Mouse (Mus musculus): ENCODE data around the gene Paf1.
"Not testable (repeated sequence)": the region's sequence is repeated elsewhere in the genome, so short reads cannot be mapped to it uniquely, and the experiment has no call there.

Gene Paf1

GRCm38 (mm10) chr7:28384162-28384561 lies 8.6 kb upstream of the Paf1 start:
- DNase-seq (ENCODE audit: low spot score), result no peak

DNA sequence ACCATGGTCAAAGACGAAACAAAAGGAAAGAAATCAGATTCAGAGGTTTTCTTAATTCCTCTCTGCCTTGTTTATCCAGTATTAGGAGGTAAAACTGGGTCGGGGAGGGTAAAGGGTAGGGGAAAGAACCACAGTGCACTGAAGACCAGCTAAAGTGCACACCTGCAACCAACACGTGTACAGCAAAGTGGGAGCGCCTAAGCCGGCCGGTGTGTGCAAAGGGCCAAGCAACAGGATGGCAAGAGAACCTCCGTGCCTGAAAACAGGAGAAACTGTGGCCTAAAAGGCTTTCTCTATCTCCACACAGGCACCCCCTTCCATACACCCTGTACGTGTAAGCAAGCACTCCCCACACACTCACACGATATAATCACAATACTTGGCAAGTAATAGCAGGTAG lies 7.6 kb upstream of the Paf1 start:
- DNase-seq (ENCODE audit: low spot score), result no peak

GRCm38 (mm10) chr7:28386007-28386406 lies 6.7 kb upstream of the Paf1 start:
- DNase-seq (ENCODE audit: low spot score), result no peak

DNA sequence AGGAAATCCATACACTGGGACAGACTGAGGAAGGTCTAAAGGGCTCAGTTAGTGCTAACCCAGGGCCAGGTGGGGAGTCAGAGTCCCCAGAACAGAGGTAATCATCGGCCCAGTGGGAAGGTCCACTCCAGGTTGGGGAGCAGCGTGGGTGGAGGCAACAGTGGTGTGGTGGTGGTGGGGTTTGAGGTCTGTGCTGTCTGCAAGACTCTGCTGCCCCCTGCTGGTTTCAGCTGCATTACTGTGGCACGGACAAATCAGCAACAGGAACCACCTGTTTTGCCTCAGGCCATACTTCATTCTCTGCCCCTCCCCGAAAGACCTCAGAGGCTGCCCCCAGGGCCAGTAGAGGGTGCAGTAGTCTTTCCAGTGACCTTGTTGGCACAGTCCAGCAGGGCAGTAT lies 6.3 kb upstream of the Paf1 start:
- DNase-seq (ENCODE audit: low spot score), result peak; percentile 78

DNA sequence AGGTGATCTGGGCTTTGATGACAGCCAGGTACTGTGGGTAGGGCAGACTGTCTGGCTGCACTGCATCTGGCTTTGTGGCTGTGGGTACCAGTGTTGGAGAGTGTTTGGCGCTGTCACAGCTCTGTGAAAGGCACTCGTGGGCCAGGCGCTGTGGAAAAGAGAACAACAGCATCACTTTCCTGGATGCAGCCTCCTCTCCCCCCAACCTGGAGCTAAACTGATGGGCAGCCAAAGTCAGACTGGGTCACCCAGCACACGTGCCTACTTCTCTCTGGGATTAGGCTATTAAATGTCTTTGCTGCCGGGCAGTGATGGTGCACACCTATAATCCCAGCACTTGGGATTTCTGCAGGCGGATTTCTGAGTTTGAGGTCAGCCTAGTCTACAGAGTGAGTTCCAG lies 5.9 kb upstream of the Paf1 start:
- not testable (repeated sequence) for DNase-seq (ENCODE audit: low spot score)

- not testable (repeated sequence) for DNase-seq (ENCODE audit: low spot score)
These were observed 5.4 kb upstream of the Paf1 start for GRCm38 (mm10) chr7:28387384-28387783.

DNA sequence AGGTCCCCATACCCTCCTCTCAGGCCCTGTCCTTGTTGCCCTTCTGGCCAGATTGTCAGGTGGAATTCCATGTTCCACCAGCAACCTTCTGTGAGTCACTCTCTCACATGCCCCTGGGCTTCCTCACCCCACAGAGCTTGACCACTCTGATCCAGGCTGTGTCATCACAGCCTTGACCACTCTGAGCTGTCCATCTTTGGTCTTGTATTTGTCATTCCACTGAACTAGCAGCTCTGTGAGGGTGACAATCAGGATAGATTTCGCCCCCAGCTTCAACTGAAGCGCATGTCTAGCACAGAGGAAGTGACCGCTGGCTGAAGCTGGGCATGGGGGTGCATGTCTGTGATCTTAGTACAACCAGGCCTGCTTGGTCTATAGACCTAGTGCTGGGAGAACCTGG lies 2.4 kb upstream of the Paf1 start:
- no peak for DNase-seq (ENCODE audit: low spot score)

GRCm38 (mm10) chr7:28393272-28393951 lies 661 bp downstream of the Paf1 start:
- DNase-seq (ENCODE audit: low spot score), result no peak

- DNase-seq (ENCODE audit: low spot score), result no peak
These were observed 2.7 kb downstream of the Paf1 start for GRCm38 (mm10) chr7:28395425-28395824.

DNA sequence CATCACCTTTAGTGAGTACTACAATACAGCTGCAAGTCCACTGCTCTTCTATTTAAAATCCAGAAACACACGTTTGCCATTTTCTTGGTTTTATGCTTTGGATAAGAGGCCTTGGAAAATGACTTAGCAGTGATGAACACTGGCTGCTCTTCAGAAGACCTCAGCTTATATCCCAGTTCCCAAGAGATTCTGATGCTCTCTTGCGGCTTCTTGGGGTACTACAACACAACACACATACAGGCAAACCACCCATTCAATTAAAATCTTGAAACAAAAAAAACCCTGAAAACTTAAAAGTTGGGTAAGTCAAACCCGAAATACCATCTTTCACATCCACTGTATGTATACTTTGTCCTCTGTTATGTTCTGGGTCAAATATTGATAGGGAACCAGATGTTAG lies 5.2 kb downstream of the Paf1 start:
- peak; percentile 49 for DNase-seq (ENCODE audit: low spot score)

GRCm38 (mm10) chr7:28398696-28399340 lies 6.1 kb downstream of the Paf1 start:
- DNase-seq (ENCODE audit: low spot score), result no peak

- no peak for DNase-seq (ENCODE audit: low spot score)
These were observed 8.3 kb downstream of the Paf1 start for GRCm38 (mm10) chr7:28401030-28401429.

- DNase-seq (ENCODE audit: low spot score), result no peak
These were observed 9.2 kb downstream of the Paf1 start for GRCm38 (mm10) chr7:28401942-28402341.

- DNase-seq (ENCODE audit: low spot score), result peak; percentile 86
These were observed 18.2 kb downstream of the Paf1 start for GRCm38 (mm10) chr7:28410841-28411475.

DNA sequence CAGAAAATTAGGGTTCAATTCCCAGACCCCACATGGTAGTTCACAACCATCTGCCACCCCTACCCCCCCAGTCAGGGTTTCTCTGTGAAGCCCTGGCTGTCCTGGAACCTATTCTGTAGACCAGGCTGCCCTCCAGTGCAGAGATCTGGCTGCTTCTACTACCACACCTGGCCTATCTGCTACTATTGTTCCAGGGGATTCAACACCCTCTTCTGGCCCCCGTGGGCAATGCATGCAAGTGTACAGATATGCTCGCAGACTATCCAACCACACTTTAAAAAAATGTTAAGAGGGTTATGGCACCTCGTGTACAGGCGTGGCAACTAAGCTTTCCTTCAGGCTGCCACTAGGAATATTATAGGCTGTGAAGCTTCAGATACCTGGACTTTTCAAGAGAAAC lies 20.1 kb downstream of the Paf1 start:
- no peak for DNase-seq (ENCODE audit: low spot score)

GRCm38 (mm10) chr7:28417368-28417767 lies 24.6 kb downstream of the Paf1 start:
- DNase-seq (ENCODE audit: low spot score), result no peak

DNA sequence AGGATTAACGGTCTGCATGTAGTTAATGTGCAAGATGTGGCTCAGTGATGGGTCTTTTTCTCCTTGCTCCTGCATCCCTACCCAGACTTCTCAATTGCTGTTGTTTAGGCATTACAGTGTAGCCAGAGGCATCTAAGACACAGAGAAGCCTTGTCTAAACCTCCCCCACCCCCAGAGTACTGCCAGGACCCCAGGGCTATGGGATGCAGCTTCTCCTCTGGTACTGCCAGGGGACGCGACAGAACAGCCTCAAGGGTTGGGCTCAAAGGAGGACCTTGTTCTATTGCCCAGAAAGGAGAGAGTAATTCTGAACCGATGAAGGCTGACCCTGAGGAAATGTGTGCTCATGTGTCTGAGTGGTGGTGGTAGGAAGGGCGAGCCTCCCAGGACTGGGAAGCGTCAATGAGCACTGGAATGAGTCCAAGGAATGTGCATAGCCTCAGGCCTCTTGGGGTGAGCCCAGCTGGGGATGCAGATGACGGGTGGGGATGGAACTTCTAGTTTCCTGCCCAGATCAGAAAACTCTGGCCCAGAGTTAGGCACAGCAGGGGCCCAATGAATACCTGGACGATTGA lies 25.4 kb downstream of the Paf1 start:
- peak; percentile 56 for DNase-seq (ENCODE audit: low spot score)

DNA sequence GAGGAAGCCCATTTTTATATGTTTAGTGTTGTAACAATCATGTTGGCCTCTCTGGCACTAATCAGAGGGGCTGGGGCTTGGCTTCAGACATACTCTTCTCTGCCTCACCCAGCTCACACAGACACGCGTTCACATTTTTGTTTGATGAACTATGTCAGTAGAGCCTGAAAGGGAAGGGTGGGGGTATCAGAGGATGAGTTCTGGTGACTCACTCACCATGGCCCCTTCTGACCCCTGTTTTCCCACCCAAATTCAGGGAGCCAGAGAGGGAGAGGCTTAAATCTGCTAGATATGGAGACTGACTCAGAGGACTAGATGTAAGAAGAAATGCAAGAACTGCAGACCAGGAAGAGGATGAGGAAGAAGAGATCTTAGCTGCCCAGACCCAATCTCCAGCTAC lies 26.7 kb downstream of the Paf1 start:
- no peak for DNase-seq (ENCODE audit: low spot score)

- no peak for DNase-seq (ENCODE audit: low spot score)
These were observed 30.3 kb downstream of the Paf1 start for GRCm38 (mm10) chr7:28423018-28423417.

- no peak for DNase-seq (ENCODE audit: low spot score)
These were observed 35.0 kb downstream of the Paf1 start for GRCm38 (mm10) chr7:28427738-28428137.

DNA sequence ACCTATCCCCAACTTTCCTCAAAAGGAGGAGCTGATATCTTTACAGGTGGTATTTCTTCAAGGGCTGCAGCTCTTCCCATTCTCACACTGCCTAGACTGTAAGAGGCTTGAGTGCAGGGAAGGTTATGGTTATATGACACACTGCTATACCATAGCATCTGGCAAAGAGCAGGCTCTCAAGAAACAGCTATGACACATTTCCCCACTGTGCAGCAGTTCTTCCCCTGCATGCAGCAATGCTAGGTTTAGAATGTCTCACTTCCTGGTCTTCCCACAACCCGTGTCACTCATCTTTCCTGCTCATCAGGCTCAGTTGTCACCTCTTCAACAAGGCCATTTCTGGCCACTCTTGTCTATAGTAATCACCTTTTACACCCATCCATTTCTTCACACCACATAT lies 37.8 kb downstream of the Paf1 start:
- DNase-seq (ENCODE audit: low spot score), result no peak

GRCm38 (mm10) chr7:28432252-28432651 lies 39.5 kb downstream of the Paf1 start:
- no peak for DNase-seq (ENCODE audit: low spot score)

- no peak for DNase-seq (ENCODE audit: low spot score)
These were observed 43.0 kb downstream of the Paf1 start for GRCm38 (mm10) chr7:28435660-28436259.

All from adipocyte (in vitro differentiated cells).